Mouse (Mus musculus) intestine, embryonic 14.5 days (tissue): Measurements from ENCODE around the gene Mphosph8. TPM values are rescaled to one million over a fixed set of nuclear protein-coding genes. Genes with fewer than 3 reads are reported as not detected.

Experiments
- ATAC-seq: fragments of 200-750 bp; cut with Nextera tagmentation; replicated peaks from 2 replicates; pipeline ENCODE4 v1.8.0; 2017; ENCODE audit warnings: low read depth, moderate number of reproducible peaks, moderate TSS enrichment, moderate library complexity; ENCODE audit not compliant: low FRiP score, low TSS enrichment
- DNase-seq: peaks from one replicate; pipeline ENCODE4 v3.0.0-alpha.2; 2018; ENCODE audit warnings: low spot score
- H3K27ac ChIP-seq: fragments of 300-500 bp; sonication (generic); 2 replicates; pipeline ENCODE4 v1.5.1; 2014; ENCODE audit warnings: low read depth, mild to moderate bottlenecking, control low read depth
- H3K27me3 ChIP-seq: fragments of 300-500 bp; sonication (generic); replicated peaks from 2 replicates; pipeline ENCODE4 v1.6.1; 2014; ENCODE audit warnings: low read length, control low read depth; ENCODE audit not compliant: control insufficient read depth, insufficient read depth
- H3K36me3 ChIP-seq: fragments of 300-500 bp; sonication (generic); 2 replicates; pipeline ENCODE4 v1.6.1; 2014; ENCODE audit warnings: low read length, control low read depth; ENCODE audit not compliant: control insufficient read depth, insufficient read depth
- H3K4me1 ChIP-seq: fragments of 300-500 bp; sonication (generic); replicated peaks from 2 replicates; pipeline ENCODE4 v1.6.1; 2014; ENCODE audit warnings: low read length, control low read depth, mixed read lengths; ENCODE audit not compliant: control insufficient read depth, insufficient read depth
- H3K4me2 ChIP-seq: fragments of 300-500 bp; sonication (generic); 2 replicates; pipeline ENCODE4 v1.6.1; 2014; ENCODE audit warnings: low read length
- H3K4me3 ChIP-seq: fragments of 300-500 bp; sonication (generic); 2 replicates; pipeline ENCODE4 v1.5.1; 2014; ENCODE audit warnings: low read depth, low read length, control low read depth, mixed read lengths
- H3K9ac ChIP-seq: fragments of 300-500 bp; sonication (generic); 2 replicates; pipeline ENCODE4 v1.6.1; 2014; ENCODE audit warnings: mild to moderate bottlenecking, low read length
- H3K9me3 ChIP-seq: fragments of 300-500 bp; sonication (generic); 2 replicates; pipeline ENCODE4 v1.6.1; 2016; ENCODE audit warnings: low read length, control low read depth; ENCODE audit not compliant: control insufficient read depth
- WGBS: fragments of 180-500 bp; shearing (Covaris S2); extraction: QIAGEN DNeasy Blood & Tissue Kit; methylation state at CpG from one replicate; pipeline ENCODE4 v1.1.7; 2014; 5-methylcytosine and 5-hydroxymethylcytosine counted together
- polyA plus RNA-seq: library from polyadenylated mRNA; unstranded; fragments of >200 nt; fragmentation: Nextera tagmentation; extraction: Ambion mirVana; gene quantifications from 2 replicates; pipeline ENCODE4 v1.2.1, GENCODE M21; 2014

Gene Mphosph8
- polyA plus RNA-seq, 1 experiment from 2014 or later: 27.4 TPM

DNA sequence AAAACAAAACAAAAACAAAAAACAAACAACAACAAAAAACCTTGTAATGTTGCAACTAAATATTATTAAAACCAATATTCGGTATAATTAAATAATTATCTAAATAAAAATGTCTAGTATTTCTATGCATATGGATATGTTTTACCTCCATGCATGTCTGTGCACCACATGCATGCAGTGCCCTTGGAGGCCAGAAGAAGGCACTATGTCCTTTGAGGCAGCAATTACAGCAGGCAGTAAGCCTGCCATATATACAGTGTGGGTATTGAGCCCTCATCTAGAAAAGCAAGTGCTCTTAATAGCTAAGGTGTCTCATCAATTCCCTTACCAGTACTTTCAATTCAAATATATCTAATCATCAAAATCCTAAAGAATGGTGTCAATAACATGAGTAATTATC lies 72.1 kb downstream of the Mphosph8 start:
- no peak overlapping the region for H3K27ac ChIP-seq
- no peak overlapping the region for H3K4me2 ChIP-seq
- no peaks in the 10 kb centered on the region for H3K9me3 ChIP-seq
- ATAC-seq: no peak
- DNase-seq: no peak
- no peak overlapping the region for H3K9ac ChIP-seq
- WGBS: 94% methylated on average over 1 of the region's 1 CpGs
- H3K36me3 ChIP-seq: peaks cover 28% of the 10 kb centered on the region; the same call in 1 of the 2 replicates
- H3K4me1 ChIP-seq: no peaks in the 10 kb centered on the region
- no peaks in the 10 kb centered on the region for H3K27me3 ChIP-seq
- no peak overlapping the region for H3K4me3 ChIP-seq

Other genes starting within 250 kb of the Mphosph8 start
- 8.8 and 10.3 TPM in 2 replicates for gene Cenpj, start 92.8 kb upstream of the Mphosph8 start, polyA plus RNA-seq
- gene Parp4, start 92.6 kb upstream of the Mphosph8 start, polyA plus RNA-seq: 4.3 and 4.7 TPM in 2 replicates
- 31.1 and 34.7 TPM in 2 replicates for gene Pspc1, start 110.1 kb downstream of the Mphosph8 start, polyA plus RNA-seq
- gene Zmym5, start 143.5 kb downstream of the Mphosph8 start, polyA plus RNA-seq: 18.2 and 22.6 TPM in 2 replicates
- 37.6 and 45.9 TPM in 2 replicates for gene Zmym2, start 218.4 kb downstream of the Mphosph8 start, polyA plus RNA-seq